Mouse (Mus musculus) cortical plate, adult 2 months (tissue): ENCODE measurements at regions not wholly inside any gene's neighbourhood (a gene's known extent, or its start where the extent isn't known, plus 50 kb on each side); places are given as distances from the start of the nearest gene placed in this dataset.

Experiments
- CTCF ChIP-seq: fragments of 200-500 bp; IDR thresholded peaks from 2 replicates; pipeline ENCODE4 v1.5.1; 2011; ENCODE audit warnings: mild to moderate bottlenecking, control low read depth, low read length; ENCODE audit not compliant: insufficient read depth; ENCODE audit errors: extremely low read depth
- POLR2A ChIP-seq: fragments of 200-500 bp; IDR thresholded peaks from 2 replicates; pipeline ENCODE4 v1.6.1; 2011; ENCODE audit warnings: mild to moderate bottlenecking, low read length, control low read depth; ENCODE audit not compliant: insufficient read depth; ENCODE audit errors: extremely low read depth

- no peak for TF ChIP-seq CTCF
- no peak for TF ChIP-seq POLR2A
Measured at GRCm38 (mm10) chr5:100302068-100302775, 113.8 kb downstream of the Sec31a start.
